Mouse (Mus musculus): ENCODE measurements around the gene Tjp2. TPM values are rescaled to one million over a fixed set of nuclear protein-coding genes. Genes with fewer than 3 reads are reported as not detected.
"Not testable (repeated sequence)": the region's sequence is repeated elsewhere in the genome, so short reads cannot be mapped to it uniquely, and the experiment has no call there.

Tjp2 gene
- total RNA-seq, 1 experiment from 2014 or later = 13.5 TPM

DNA sequence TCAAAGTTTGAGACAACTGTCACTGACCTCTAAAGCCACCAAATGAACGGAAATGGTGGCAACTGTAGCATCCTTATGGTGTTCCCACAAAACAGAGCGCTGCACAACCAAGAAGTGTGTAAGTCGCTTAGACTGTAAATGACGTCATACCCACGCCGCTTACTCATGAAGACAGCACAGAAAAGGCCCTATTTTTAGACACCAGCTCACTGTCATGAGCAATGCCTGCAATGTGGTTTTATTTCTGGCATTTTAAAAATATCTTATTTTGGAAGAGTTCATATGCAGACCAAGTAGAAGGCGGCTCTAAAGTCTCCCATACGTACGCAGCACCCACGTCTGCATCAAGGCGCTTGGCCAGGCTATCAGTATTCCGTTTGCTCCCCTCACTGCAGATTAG is 117.1 kb downstream of the Tjp2 start:
- no peak for ATAC-seq (replicated peaks in 1 of 2; ENCODE audit: insufficient read depth in 1 of 2, low FRiP score in 2 of 2, low TSS enrichment in 1 of 2, low read depth in 1 of 2, poor library complexity in 2 of 2, severe bottlenecking in 2 of 2)

GRCm38 (mm10) chr19:24103802-24104201 is 121.0 kb downstream of the Tjp2 start:
- ATAC-seq (replicated peaks in 1 of 2; ENCODE audit: insufficient read depth in 1 of 2, low FRiP score in 2 of 2, low TSS enrichment in 1 of 2, low read depth in 1 of 2, poor library complexity in 2 of 2, severe bottlenecking in 2 of 2) = no peak

- no peak for ATAC-seq (replicated peaks in 1 of 2; ENCODE audit: insufficient read depth in 1 of 2, low FRiP score in 2 of 2, low TSS enrichment in 1 of 2, low read depth in 1 of 2, poor library complexity in 2 of 2, severe bottlenecking in 2 of 2)
These were observed 122.2 kb downstream of the Tjp2 start for GRCm38 (mm10) chr19:24102562-24103126.

DNA sequence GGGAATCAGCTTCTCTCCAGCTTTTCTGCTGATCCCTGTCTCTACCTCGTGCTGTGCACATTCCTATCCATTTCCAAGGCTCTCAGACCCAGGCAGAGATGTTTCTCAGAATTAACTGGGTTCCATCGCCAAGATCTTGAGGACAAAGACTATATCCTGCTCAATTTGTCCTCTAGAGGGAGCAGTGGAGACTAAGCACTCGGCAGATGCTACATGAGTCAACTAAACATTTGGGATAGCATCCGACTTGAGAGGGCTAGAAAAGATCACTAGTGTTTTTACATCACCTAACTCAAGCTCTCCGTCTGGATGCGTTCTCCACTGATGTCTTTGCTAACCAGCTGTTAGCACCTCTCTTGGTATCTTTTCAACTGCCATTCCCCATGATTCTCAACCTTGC is 123.6 kb downstream of the Tjp2 start:
- no peak for ATAC-seq (replicated peaks in 1 of 2; ENCODE audit: insufficient read depth in 1 of 2, low FRiP score in 2 of 2, low TSS enrichment in 1 of 2, low read depth in 1 of 2, poor library complexity in 2 of 2, severe bottlenecking in 2 of 2)

- no peak for ATAC-seq (replicated peaks in 1 of 2; ENCODE audit: insufficient read depth in 1 of 2, low FRiP score in 2 of 2, low TSS enrichment in 1 of 2, low read depth in 1 of 2, poor library complexity in 2 of 2, severe bottlenecking in 2 of 2)
These were observed 126.1 kb downstream of the Tjp2 start for GRCm38 (mm10) chr19:24098691-24099090.

DNA sequence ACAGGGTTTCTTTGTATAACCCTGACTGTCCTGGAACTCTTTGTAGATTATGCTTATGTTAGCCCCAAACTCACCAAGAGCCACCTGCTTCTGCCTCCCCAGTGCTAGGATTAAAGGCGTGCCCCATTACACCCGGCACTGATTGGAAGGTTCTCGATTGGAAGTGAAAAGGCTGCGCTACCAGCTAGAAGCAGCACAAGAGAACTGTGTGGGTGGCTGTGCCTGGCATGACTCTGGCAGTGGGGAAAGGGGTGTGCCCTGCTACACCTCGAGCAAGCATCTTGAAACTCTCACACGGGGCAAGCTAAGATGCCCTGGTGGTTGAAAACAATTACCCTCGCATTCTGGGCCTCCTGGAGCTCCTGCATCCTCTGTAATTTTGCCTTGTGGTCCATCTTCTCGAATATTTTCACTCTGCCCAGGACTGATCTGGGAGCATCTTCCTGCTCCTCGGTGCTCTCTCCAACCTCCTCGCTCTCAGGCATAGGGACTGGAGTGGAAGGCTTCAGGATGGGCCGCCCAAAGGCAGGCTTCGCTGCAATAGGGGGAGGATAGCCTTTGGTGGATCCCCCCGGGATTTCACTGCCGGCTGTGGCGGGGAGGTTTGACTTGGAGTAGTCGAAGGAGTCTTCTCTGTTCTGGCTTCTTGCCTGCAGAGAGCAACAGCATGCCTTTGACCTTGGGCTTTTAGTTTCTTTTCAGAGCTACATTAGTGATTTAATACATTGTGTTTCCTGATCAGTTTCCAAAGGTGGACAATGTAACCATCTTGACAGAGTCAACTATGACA is 127.0 kb downstream of the Tjp2 start:
- no peak for ATAC-seq (replicated peaks in 1 of 2; ENCODE audit: insufficient read depth in 1 of 2, low FRiP score in 2 of 2, low TSS enrichment in 1 of 2, low read depth in 1 of 2, poor library complexity in 2 of 2, severe bottlenecking in 2 of 2)

DNA sequence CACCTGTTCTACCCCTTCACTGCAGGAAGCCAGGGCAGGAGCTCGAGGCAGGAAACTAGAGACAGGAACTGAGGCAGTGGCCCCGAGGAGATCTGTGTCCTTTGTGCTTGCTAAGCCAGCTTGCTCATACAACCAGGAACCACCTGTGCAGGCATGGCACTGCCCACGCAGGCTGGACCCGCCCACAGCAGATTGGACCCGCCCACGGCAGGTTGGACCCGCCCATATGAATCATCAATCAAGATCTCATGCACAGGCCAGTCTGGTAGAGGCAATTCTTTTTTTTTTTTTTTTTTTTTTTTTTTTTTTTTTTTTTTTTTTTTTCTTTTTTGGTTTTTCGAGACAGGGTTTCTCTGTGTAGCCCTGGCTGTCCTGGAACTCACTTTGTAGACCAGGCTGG is 132.8 kb downstream of the Tjp2 start:
- ATAC-seq (replicated peaks in 1 of 2; ENCODE audit: insufficient read depth in 1 of 2, low FRiP score in 2 of 2, low TSS enrichment in 1 of 2, low read depth in 1 of 2, poor library complexity in 2 of 2, severe bottlenecking in 2 of 2) = not testable (repeated sequence)

DNA sequence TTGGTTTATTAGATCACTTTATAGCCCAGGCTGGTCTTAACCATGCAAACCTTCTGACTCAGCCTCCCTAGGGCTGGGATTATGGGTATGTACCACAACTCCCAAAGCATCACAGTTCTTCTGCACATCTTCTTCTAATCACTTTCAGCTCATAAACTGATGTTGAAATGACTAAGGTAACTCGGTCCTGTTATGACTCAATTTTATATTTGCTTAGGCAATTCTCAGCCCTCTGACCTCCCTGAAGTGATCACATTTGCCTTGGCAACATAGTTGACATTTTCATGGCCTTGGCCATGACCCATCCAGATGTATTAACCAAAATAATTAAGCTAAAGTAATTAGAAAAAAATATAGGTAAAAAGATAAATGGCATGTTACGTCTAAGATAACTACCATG is 134.5 kb downstream of the Tjp2 start:
- ATAC-seq (replicated peaks in 1 of 2; ENCODE audit: insufficient read depth in 1 of 2, low FRiP score in 2 of 2, low TSS enrichment in 1 of 2, low read depth in 1 of 2, poor library complexity in 2 of 2, severe bottlenecking in 2 of 2) = no peak

DNA sequence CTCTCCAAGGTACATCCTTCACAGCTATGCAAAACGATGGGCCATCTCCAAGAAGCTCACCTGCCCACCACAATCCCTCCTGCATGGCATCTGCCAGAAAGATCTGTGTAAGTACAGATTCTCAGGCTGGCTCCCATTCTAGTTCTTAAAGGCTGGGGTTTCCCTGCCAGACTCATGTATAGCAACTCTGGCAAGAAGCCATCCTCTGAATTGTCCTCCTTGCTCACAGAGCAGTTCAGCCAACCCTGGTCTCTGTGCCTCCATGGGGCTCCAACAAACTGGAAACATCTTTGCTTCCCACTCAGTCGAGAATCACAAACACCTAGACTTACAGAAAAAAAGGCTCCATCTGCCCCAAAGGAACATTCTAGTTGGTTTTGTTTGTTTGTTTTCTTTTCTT is 139.5 kb downstream of the Tjp2 start:
- no peak for ATAC-seq (replicated peaks in 1 of 2; ENCODE audit: insufficient read depth in 1 of 2, low FRiP score in 2 of 2, low TSS enrichment in 1 of 2, low read depth in 1 of 2, poor library complexity in 2 of 2, severe bottlenecking in 2 of 2)

GRCm38 (mm10) chr19:24080417-24081080 is 144.3 kb downstream of the Tjp2 start:
- ATAC-seq (replicated peaks in 1 of 2; ENCODE audit: insufficient read depth in 1 of 2, low FRiP score in 2 of 2, low TSS enrichment in 1 of 2, low read depth in 1 of 2, poor library complexity in 2 of 2, severe bottlenecking in 2 of 2) = no peak

DNA sequence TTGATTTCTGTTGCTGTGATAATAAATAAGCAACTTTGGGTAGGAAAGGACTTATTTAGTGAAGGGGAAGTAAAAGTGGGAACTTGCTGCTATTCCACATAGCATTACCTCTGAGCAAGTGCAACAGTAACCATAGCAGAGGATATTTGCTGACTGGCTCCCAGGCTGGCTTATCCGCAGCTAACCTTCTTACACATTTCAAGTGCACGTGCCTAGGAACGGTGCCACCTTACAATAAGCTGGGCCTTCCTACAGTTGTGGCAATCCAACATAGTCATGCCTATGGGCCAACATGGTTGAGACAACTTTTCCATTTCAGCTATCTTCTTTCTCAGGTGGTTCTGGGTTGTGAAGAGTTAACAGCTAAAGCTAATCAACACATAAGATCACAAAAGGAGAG is 147.2 kb downstream of the Tjp2 start:
- no peak for ATAC-seq (replicated peaks in 1 of 2; ENCODE audit: insufficient read depth in 1 of 2, low FRiP score in 2 of 2, low TSS enrichment in 1 of 2, low read depth in 1 of 2, poor library complexity in 2 of 2, severe bottlenecking in 2 of 2)

DNA sequence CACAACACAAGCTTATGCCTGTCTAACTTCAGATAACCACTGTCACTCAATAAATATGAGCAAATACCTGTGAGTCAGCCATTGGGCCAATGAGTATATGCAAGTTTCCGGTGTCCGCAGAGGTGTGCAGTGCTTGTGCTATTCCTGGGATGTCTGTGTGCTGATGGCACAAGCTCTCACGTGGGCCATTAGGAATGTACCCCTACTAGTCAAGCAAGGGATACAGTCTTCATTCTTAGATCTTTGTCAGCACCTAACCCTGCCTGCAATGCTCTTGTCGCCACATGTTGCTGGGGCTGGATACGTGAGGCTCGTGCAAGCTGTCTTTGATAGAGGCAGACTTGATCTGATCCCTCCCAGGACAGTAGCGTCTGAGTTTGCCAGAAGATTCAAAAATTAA is 148.3 kb downstream of the Tjp2 start:
- ATAC-seq (replicated peaks in 1 of 2; ENCODE audit: insufficient read depth in 1 of 2, low FRiP score in 2 of 2, low TSS enrichment in 1 of 2, low read depth in 1 of 2, poor library complexity in 2 of 2, severe bottlenecking in 2 of 2) = no peak

- no peak for ATAC-seq (replicated peaks in 1 of 2; ENCODE audit: insufficient read depth in 1 of 2, low FRiP score in 2 of 2, low TSS enrichment in 1 of 2, low read depth in 1 of 2, poor library complexity in 2 of 2, severe bottlenecking in 2 of 2)
These were observed 148.9 kb downstream of the Tjp2 start for GRCm38 (mm10) chr19:24075927-24076326.

DNA sequence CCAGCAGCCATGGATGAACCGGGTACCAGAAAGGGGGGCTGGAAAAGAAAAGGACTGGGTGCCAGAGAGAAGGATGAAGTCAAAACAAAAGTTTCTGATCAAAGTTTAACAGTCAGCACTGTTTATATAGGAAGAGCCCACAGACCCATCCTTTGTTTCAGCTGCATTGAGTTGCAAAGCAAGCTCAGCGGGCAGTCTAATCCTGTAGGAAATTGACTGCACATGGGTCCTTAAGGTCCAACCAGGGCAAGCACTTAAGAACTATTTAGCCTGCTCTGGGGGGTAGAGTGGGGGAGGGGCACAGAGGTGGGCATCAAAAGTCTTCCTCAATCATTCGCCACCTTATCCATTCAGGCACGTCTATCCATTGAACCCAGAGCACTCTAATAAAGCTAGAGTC is 151.7 kb downstream of the Tjp2 start:
- no peak for ATAC-seq (replicated peaks in 1 of 2; ENCODE audit: insufficient read depth in 1 of 2, low FRiP score in 2 of 2, low TSS enrichment in 1 of 2, low read depth in 1 of 2, poor library complexity in 2 of 2, severe bottlenecking in 2 of 2)

DNA sequence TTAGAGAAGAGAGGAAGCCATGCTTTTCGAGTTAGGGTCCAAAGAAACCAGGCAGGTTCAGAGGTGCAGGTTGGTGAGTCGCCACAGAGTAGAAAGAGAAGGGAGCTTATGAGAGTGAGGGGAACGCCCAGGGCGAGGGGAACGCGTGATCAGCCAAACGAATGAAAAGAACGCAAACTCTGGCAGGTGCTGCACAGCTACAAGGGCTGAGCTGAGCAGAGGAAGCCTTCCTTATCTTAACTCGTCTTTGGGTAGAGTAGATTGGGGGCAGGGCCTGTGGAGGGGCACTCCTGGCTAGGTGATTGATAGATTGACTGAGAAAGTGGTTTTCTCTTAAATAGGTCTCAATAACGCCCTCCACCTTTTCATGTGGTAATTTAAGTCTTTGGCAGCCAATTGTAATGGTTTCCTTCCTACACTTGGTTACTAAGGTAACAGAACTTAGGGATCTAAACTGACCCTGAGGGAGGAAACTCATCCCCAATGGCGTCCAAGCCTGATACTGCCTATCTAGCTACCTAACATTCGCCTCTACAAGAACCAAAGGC is 160.4 kb downstream of the Tjp2 start:
- ATAC-seq (replicated peaks in 1 of 2; ENCODE audit: insufficient read depth in 1 of 2, low FRiP score in 2 of 2, low TSS enrichment in 1 of 2, low read depth in 1 of 2, poor library complexity in 2 of 2, severe bottlenecking in 2 of 2) = no peak

DNA sequence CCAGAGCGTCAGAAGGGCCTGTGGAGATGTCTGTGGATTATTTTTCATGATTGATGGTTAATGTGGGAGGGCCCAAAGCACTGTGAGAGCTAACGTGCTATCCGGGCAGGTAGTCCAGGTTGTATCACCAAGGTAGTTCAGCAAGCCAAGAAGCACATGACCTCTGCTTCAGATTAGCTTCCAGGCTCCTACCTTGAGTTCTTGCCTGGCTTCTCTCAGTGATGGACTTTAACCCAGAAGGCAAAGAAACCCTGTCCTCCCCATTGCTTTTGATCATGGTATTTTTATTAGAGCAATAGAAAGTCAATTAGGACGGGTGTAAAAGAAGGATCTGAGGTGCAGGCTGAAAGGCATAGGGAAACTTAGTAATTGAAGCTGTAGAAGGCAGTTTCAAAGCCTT is 161.2 kb downstream of the Tjp2 start:
- no peak for ATAC-seq (replicated peaks in 1 of 2; ENCODE audit: insufficient read depth in 1 of 2, low FRiP score in 2 of 2, low TSS enrichment in 1 of 2, low read depth in 1 of 2, poor library complexity in 2 of 2, severe bottlenecking in 2 of 2)

DNA sequence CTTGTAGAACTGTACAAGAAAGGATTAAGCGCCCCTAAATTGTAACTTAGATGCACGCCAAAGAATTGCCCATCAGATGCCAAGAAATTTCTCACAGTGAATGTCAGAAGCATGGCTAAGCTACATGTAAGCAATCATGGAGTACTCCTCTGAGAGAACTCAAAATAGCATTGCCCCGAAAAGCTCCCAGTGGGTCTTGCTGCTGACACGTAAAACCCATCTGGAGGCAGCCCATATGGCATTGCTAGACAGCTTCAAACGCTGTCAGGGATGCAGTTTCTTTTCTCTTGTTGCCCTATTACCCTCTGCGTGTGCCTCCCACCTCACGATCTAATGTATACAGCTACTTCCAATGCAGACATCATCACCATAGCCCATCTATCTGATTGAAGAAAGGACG is 166.0 kb downstream of the Tjp2 start:
- no peak for ATAC-seq (replicated peaks in 1 of 2; ENCODE audit: insufficient read depth in 1 of 2, low FRiP score in 2 of 2, low TSS enrichment in 1 of 2, low read depth in 1 of 2, poor library complexity in 2 of 2, severe bottlenecking in 2 of 2)

GRCm38 (mm10) chr19:24058021-24058420 is 166.8 kb downstream of the Tjp2 start:
- no peak for ATAC-seq (replicated peaks in 1 of 2; ENCODE audit: insufficient read depth in 1 of 2, low FRiP score in 2 of 2, low TSS enrichment in 1 of 2, low read depth in 1 of 2, poor library complexity in 2 of 2, severe bottlenecking in 2 of 2)
